8 mouse cellular contexts compared by ENCODE assay signal in genomic region chr12:51830671-51831070, GRCm38 (mm10). TPM values are rescaled to one million over a fixed set of nuclear protein-coding genes. Genes with fewer than 3 reads are reported as not detected.
DNase-seq lines count a peak whose midpoint lies in the region; ATAC-seq and TF ChIP-seq lines count a peak whose summit lies in the region.

No protein-coding gene starts in this region.

- DNase-seq in kidney, postnatal 4 days, result no peak
- DNase-seq in thymus, postnatal 10 days (ENCODE audit: low spot score in 2 of 2), result no peak
- DNase-seq in right cerebral cortex, adult 18-20 months, result no peak
- DNase-seq in retina, embryonic 14.5 days (ENCODE audit: low spot score), result no peak

- no peak for TF ChIP-seq POLR2A in bone marrow macrophage, adult 2 months (IDR thresholded peaks at IDR 0.05; ENCODE audit: borderline replicate concordance, low read depth, low read length)

- no peak overlapping the region for H3K9ac ChIP-seq in kidney, embryonic 16.5 days (replicated peaks; ENCODE audit: low read length)
- peak overlapping the region; percentile 100; the same call in 1 of the 2 replicates for H3K9ac ChIP-seq in heart, embryonic 16.5 days (ENCODE audit: low read length)

- peaks cover 44% of the 10 kb centered on the region for H3K79me2 ChIP-seq in macrophage (ENCODE audit: inconsistent target)

- peak overlapping the region; percentile 98; the same call in 1 of the 2 replicates for H3K4me3 ChIP-seq in kidney, embryonic 16.5 days (ENCODE audit: low read length)
- H3K4me3 ChIP-seq in bone marrow macrophage, adult 2 months (ENCODE audit: insufficient read depth, low read length), result peak overlapping the region; percentile 98
- H3K4me3 ChIP-seq in heart, embryonic 16.5 days (ENCODE audit: low read length), result peak overlapping the region; percentile 84
- peak overlapping the region; percentile 57 for H3K4me3 ChIP-seq in macrophage (ENCODE audit: inconsistent target)

- H3K4me1 ChIP-seq in kidney, embryonic 16.5 days (ENCODE audit: insufficient read depth, low read length), result peaks cover 14% of the 10 kb centered on the region
- peaks cover 17% of the 10 kb centered on the region for H3K4me1 ChIP-seq in bone marrow macrophage, adult 2 months (ENCODE audit: control insufficient read depth, insufficient read depth, low read length)
- peaks cover 18% of the 10 kb centered on the region for H3K4me1 ChIP-seq in heart, embryonic 16.5 days (ENCODE audit: control insufficient read depth, insufficient read depth, low read length)

- H3K27me3 ChIP-seq in kidney, embryonic 16.5 days (ENCODE audit: insufficient read depth, low read length), result no peaks in the 10 kb centered on the region
- H3K27me3 ChIP-seq in heart, embryonic 16.5 days (ENCODE audit: control insufficient read depth, insufficient read depth, low read length), result no peaks in the 10 kb centered on the region

- no peaks in the 10 kb centered on the region for H3K9me3 ChIP-seq in kidney, embryonic 16.5 days (ENCODE audit: low read length)
- no peaks in the 10 kb centered on the region for H3K9me3 ChIP-seq in heart, embryonic 16.5 days (replicated peaks; ENCODE audit: control insufficient read depth, low read length)

- H3K36me3 ChIP-seq in kidney, embryonic 16.5 days (ENCODE audit: insufficient read depth, low read length), result 0 out of 2 replicates have a peak, but pooled peaks cover 2% of the 10 kb centered on the region
- peaks cover 2% of the 10 kb centered on the region; the same call in 1 of the 2 replicates for H3K36me3 ChIP-seq in heart, embryonic 16.5 days (ENCODE audit: control insufficient read depth, insufficient read depth)
- 0 out of 2 replicates have a peak, but pooled peaks cover under 1% of the 10 kb centered on the region for H3K36me3 ChIP-seq in macrophage (ENCODE audit: inconsistent target)

- no peak for ATAC-seq in kidney, embryonic 16.5 days (ENCODE audit: low FRiP score, low TSS enrichment)
- ATAC-seq in heart, embryonic 16.5 days (replicated peaks; ENCODE audit: extremely low read depth, insufficient read depth, low FRiP score), result no peak

- peak overlapping the region; percentile 77 for H3K4me2 ChIP-seq in kidney, embryonic 16.5 days (replicated peaks; ENCODE audit: low read depth, low read length)
- H3K4me2 ChIP-seq in heart, embryonic 16.5 days (ENCODE audit: low read depth, low read length), result peak overlapping the region; percentile 85

- no peak for TF ChIP-seq CTCF in bone marrow macrophage, adult 2 months (IDR thresholded peaks at IDR 0.05; ENCODE audit: low read depth, low read length)

- H3K27ac ChIP-seq in kidney, embryonic 16.5 days (ENCODE audit: low read length), result no peak overlapping the region; the same call in 1 of the 2 replicates
- no peak overlapping the region for H3K27ac ChIP-seq in bone marrow macrophage, adult 2 months (ENCODE audit: insufficient read depth, low read depth, low read length)
- H3K27ac ChIP-seq in heart, embryonic 16.5 days (ENCODE audit: low read length), result peak overlapping the region; percentile 100
- H3K27ac ChIP-seq in macrophage, result peak overlapping the region; percentile 75

- 89% methylated on average over 1 of the region's 1 CpGs for WGBS in kidney, embryonic 16.5 days
- 88% methylated on average over 1 of the region's 1 CpGs for WGBS in heart, embryonic 16.5 days
- WGBS in macrophage (ENCODE audit: missing documents), result 86% methylated on average over 1 of the region's 1 CpGs

RNA-seq across cellular contexts. Expression of gene Hectd1, which starts 1.3 kb away (rescaled TPM):
- polyA plus RNA-seq in kidney, embryonic 16.5 days (2015; fragmentation: Nextera tagmentation; extraction: Ambion mirVana), result 37.3 and 41.8 TPM in 2 replicates
- 30.7 and 34.3 TPM in 2 replicates for polyA plus RNA-seq in bone marrow macrophage, adult 2 months (2012; ENCODE audit: insufficient read depth, insufficient read length, missing spikeins)
- 34.5 and 34.7 TPM in 2 replicates for polyA plus RNA-seq in heart, embryonic 16.5 days (2015; fragmentation: Nextera tagmentation; extraction: Ambion mirVana)
- total RNA-seq in macrophage (2018; cell fraction: chromatin; rRNA removed), result 100 to 1,000 TPM; 135 to 424 (median 190) TPM
- total RNA-seq in macrophage (2018; cell fraction: cytosol; rRNA removed), result 10 to 100 TPM; 25.2 to 65.7 (median 46.8) TPM
- 100 to 1,000 TPM in 25 of 26 experiments, 10 to 100 TPM in 1; 94.9 to 369 (median 125) TPM for total RNA-seq in macrophage (2018; cell fraction: nucleus; rRNA removed)
- 30.4 to 33.6 TPM (median 31.3 TPM) in 3 replicates for polyA plus RNA-seq in macrophage (2018)

Comparison
In these comparisons a context has a peak if more than half of its experiments do, and no peak if none do; other contexts are left out.
1. H3K27ac ChIP-seq: peak in heart, embryonic 16.5 days (single experiment) and macrophage (single experiment); none in kidney, embryonic 16.5 days (single experiment) and bone marrow macrophage, adult 2 months (single experiment).
2. Peak in every context shown above with its lines, with median percentiles within 50 percentile points of each other: H3K4me3 ChIP-seq.